Mouse (Mus musculus): ENCODE results near the gene Slc16a14.

GRCm38 (mm10) chr1:84872105-84872504 is 62.8 kb downstream of the Slc16a14 start:
- no peak for TF ChIP-seq CTCF (IDR thresholded peaks at IDR 0.05; ENCODE audit: low read depth)
- TF ChIP-seq EP300 (IDR thresholded peaks at IDR 0.05; ENCODE audit: low read depth): no peak
